Mouse (Mus musculus) adrenal gland (tissue): Measurements from ENCODE around the gene Nudt13.
"Not testable (repeated sequence)": the region's sequence is repeated elsewhere in the genome, so short reads cannot be mapped to it uniquely, and the experiment has no call there.

ENCODE experiments used
- intact Hi-C: fragments of 180-260 bp; cut with DNase I; formaldehyde crosslinking; loops from one replicate; pipeline ENCODE4 v1.15.1; 2025
- long read RNA-seq, 2 experiments: library from polyadenylated mRNA; unstranded; transcript quantifications; one replicate each; pipeline ENCODE4 v2.0.0; 2020; ENCODE audit warnings: borderline replicate concordance in 1 of 2; ENCODE audit not compliant: insufficient replicate concordance in 1 of 2

Gene Nudt13
- long read RNA-seq, experiment 1, transcript Nudt13-201 (9 exons, 2,494 nt): major isoform, 7 of 16 reads
- long read RNA-seq, experiment 1, partial matches to known transcripts: 1 of 16 reads
- long read RNA-seq, experiment 1, other reads (novel, unspliced or antisense): 7 of 16 reads
- long read RNA-seq, experiment 2, transcript Nudt13-201 (9 exons, 2,494 nt): major isoform, 12 of 26 reads
- long read RNA-seq, experiment 2, partial matches to known transcripts: 3 of 26 reads
- long read RNA-seq, experiment 2, other reads (novel, unspliced or antisense): 8 of 26 reads

DNA sequence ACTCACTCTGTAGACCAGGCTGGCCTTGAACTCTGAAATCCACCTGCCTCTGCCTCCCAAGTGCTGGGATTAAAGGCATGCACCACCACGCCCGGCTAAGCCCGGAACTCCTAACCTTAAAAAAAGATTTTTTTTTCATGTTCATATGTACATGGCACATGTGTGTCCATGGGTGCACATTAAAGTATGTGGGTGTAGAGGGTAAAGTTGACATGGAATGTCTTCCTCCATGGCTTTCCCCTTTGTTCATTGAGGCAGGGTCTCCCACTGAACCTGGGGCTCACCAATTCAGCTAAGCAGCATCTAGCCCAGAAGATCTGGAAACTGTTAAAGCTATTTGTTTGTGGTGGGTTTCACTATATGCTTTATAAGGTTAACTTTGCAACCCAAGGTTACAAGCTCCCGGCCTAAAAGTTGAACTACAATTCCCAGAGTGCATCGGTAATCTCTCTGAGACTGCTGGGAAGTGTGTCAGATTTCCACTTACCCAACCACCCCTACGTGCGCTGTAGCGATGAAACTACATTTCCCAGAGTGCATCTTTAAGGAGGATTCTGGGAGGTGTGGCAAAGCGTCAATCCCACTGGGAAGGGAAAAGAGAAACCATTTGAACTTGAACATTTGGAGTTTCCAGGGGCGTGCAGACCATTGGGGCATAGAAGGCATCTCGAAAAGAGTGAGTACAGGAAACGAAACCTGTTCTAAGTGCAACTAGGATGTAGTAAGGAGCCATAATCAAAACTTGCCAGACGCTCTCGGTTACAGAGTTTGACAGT lies at the start of gene Nudt13:
Gene Nudt13 (plus strand): TSS at position 581 of the 776 bp plus-strand sequence.
- intact Hi-C loops: no loop called here

DNA sequence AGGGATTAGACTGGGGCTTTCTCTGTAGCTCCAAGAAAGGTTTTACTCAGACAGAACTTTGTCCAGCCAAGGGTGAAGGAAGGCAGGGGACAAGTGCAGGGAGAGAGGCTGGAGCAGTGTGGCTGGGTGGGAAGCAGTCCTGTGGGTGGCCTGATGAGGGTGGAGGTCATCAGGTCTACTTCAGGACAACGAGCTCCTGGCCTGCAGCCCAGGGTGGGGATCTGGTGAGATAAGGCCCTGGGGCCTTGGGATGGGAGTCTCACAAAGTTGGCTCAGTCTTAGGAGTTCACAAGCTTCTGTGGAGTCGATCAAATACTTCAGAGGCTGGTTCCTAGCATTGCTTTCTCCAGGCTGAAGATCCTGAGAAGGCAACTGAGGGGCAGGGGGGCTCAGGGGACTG lies 49.2 kb upstream of the Nudt13 start:
- intact Hi-C loops: no loop called here

GRCm38 (mm10) chr14:20245861-20246260 lies 48.6 kb upstream of the Nudt13 start:
- intact Hi-C loops: no loop called here

DNA sequence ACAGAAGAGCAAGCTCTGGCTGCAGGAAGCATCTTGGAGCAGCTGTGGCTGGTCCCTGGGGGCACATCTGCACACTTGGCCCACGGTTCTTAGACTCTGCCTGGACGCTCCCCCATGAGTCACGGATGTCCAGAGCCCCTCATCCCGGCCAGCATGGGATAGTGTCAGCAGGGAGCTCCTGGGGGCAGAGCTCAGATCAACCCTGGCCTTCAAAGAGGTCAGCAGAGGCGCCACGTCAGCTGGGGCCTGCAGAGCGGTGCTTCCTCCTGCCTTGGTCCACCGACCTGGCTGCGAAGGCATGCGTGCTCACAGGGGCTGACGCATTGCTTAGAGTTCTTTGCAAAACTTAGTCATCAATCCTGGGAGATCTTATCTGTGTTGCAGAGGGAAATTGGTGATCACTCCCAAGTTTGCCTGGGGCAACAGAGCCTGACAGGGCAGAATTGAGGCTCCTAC lies 47.7 kb upstream of the Nudt13 start:
- intact Hi-C loops: no loop called here

- intact Hi-C loops: no loop called here
Measured at GRCm38 (mm10) chr14:20248001-20248400, 46.5 kb upstream of the Nudt13 start.

- intact Hi-C loops: no loop called here
Measured at GRCm38 (mm10) chr14:20250237-20251171, 44.0 kb upstream of the Nudt13 start.

- intact Hi-C loops: loop anchor here (1.0 to 5.0 kb wide), 2 partner anchors 76 to 144 kb away; partner anchors contain the start of gene Kcnk5
Measured at GRCm38 (mm10) chr14:20258185-20259113, 36.0 kb upstream of the Nudt13 start.

- intact Hi-C loops: loop anchor here (10.0 kb wide), 1 partner anchor 428 kb away; no protein-coding TSS in a partner anchor
Measured at GRCm38 (mm10) chr14:20262346-20262745, 32.2 kb upstream of the Nudt13 start.

DNA sequence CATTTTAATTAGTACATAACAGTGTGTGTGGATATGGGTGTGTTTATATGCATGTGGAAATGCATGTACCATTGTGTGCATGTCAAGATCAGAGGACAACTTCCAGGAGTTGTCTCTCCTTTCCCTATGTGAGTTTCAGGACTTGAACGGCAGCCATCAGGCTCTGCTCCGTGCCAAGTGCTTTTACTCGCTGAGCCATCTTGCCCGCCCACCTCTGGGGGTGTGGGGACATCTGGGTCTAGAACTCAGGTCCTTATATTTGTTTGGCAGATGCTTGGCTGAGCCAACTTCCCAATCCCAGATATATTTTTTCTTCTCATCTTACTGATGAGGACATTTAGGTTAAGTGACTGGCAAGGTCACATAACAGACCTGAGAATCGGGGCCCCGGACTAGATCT lies 26.1 kb upstream of the Nudt13 start:
- intact Hi-C loops: loop anchor here (10.0 kb wide), 1 partner anchor 434 kb away; no protein-coding TSS in a partner anchor

DNA sequence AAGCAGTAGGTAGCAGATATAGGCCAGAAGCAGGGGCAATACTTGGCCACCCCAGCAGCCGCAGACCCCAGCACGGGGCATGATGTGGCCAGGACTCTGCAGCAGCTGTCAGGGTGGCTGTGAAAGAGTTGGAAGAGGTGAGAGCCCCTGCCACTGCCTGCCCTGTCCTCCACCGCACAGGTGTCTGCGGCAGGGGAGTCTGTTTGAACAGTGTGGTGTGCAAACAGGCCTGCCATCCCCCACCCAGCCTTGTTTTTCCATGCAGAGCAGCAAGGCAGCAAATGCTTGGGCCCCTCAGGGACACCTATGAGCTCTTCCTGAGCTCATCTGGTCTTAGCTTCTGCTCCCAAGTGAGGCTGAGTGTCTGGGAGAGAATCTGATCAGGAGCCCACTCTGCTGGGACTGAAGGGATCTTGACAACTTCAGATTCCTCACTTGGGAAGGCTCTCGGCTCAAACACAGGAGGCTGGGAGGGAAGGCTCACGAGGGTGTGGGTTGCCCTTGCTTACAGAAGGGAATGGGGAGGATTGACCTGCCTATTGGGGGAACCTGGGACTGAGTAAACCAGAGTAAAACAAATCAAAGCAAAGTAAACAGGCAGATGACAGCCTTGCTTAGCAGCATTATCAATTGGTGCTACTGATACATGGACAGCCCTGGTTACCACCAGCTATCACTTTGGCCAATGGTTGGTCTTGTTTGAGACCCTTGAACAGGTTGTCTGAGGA lies 25.3 kb upstream of the Nudt13 start, which contains the start of gene Kcnk16:
Gene Kcnk16 (minus strand): TSS at position 118 of the 728 bp plus-strand sequence.
- intact Hi-C loops: loop anchor here (10.0 kb wide), 1 partner anchor 434 kb away; no protein-coding TSS in a partner anchor

DNA sequence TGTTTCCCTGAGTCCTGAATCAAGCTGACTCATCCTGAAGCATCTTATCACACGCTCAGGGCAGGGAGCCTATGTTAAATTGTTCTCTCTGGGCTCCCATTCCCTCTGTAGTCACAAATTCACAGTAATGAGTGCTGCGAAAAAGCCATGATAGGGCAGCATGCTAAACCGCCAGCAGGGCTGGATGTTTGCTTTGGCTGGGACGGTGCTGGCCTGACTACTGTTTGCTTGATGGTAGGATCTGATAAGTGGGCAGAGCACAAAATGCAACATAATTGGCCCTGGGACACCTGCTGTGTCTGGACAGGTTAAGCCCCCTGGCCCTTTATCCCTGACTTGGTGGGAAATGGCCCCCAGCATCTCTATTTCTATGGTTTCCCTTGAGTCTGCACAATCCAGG lies 3.1 kb upstream of the Nudt13 start:
- intact Hi-C loops: no loop called here

DNA sequence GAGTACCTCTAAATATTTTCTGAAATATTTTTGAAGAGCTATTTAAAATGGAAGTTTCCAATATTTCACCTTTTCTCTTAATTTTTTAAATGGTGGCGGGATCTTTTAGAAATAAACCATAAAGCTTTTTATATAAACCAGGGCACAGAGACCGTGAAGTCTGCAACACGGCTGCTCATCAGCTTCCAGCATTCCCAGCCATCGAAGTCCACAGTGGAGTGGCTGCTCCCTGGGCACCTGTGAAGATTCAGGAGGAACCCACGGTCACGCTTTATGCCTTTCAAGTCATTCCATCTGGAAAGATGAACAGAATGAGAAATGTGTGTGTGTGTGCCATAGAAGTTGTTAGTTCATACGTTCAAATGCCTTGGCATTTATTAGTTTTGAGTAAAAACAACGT lies 450 bp downstream of the Nudt13 start:
- intact Hi-C loops: no loop called here

GRCm38 (mm10) chr14:20297616-20298015 lies 3.1 kb downstream of the Nudt13 start:
- intact Hi-C loops: no loop called here

- intact Hi-C loops: no loop called here
Measured at GRCm38 (mm10) chr14:20298131-20298530, 3.6 kb downstream of the Nudt13 start.

DNA sequence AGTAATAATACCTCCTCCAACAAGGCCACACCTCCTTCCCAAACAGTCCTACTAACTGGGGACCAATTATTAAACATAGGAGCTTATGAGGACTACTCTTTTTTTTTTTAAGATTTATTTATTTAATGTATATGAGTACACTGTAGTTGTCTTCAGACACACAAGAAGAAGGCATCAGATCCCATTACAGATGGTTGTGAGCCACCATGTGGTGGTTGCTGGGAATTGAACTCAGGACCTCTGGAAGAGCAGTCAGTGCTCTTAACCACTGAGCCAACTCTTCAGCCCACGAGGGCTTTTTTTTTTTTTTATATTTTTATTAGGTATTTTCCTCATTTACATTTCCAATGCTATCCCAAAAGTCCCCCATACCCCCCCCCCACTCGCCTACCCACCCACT lies 10.6 kb downstream of the Nudt13 start:
- intact Hi-C loops: not testable (repeated sequence)

- intact Hi-C loops: no loop called here
Measured at GRCm38 (mm10) chr14:20315137-20315536, 20.6 kb downstream of the Nudt13 start.

- intact Hi-C loops: no loop called here
Measured at GRCm38 (mm10) chr14:20319420-20319819, 24.9 kb downstream of the Nudt13 start.

DNA sequence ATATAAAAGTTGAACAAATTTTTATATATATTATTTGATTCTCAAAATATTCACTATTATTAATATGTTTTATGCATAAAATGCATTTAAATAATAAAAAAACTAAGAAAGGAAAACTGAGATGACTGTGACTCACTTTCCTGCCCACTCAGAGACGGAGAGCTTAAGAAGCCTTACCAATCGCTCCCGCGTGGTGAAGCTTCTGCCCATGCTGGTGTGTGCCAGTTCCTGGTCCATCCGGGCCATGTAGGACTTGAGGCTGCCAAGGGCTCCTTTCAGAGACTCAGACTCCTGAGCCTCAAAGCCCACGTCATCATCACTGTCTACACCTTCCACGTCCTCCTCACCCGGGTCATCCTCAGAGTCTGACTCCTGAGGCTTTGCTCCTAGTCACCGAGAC lies 29.7 kb downstream of the Nudt13 start:
- intact Hi-C loops: no loop called here

DNA sequence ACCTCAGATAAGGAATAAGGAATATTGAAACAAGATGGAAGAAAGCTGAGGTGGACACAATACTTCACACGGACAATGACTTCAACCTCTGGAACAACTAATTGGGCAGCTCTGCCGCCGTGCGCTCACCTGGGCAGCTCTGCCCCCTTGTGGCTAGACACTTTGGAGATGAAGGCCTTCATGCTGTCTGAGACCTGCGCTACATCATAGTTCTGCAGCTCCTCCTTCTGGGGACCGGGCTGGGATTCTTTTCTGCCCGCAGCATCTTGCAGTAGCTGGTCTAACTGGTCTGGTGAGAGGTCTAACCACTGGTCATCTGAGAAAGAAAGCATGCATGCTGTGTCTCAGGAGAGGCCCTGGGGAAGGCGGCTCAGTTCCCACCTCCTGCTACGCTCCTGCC lies 34.0 kb downstream of the Nudt13 start:
- intact Hi-C loops: no loop called here
